25 mouse cellular contexts compared by ENCODE assay signal in the genomic region with DNA sequence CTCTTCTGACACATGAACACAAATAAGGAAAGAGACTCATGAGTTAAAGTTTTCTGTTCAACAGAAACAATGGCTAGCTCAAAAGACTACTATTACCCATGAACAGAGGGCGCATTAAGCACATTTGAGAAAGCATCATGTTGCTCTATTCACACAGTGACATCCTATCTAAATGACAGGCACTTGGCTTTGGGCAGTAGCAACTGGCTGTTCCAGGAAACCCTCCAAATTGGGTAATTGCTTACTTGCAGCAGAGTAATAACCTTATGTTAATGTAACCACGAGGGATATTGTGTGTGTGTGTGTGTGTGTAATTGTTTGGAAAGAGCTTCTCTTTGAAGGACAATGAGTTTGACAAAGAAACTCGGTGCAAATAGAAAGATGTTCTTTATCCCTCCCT. TPM values are rescaled to one million over a fixed set of nuclear protein-coding genes. Genes with fewer than 3 reads are reported as not detected.
DNase-seq lines count a peak whose midpoint lies in the region; ATAC-seq and TF ChIP-seq lines count a peak whose summit lies in the region.
"Had no signal": no experiment of that assay in that cellular context is flagged by ENCODE, and none has a peak within 500 bp of the region (broad histone marks: within the 10 kb centered on the region; RNA-seq: fewer than 3 reads in every experiment).

No protein-coding gene starts in this region.

- TF ChIP-seq EP300 in lung, postnatal 0 days (IDR thresholded peaks at IDR 0.05) = no peak

- no peaks in the 10 kb centered on the region for H3K36me3 ChIP-seq in hindbrain, embryonic 16.5 days (ENCODE audit: control insufficient read depth, insufficient read depth, low read length)
- no peaks in the 10 kb centered on the region for H3K36me3 ChIP-seq in hindbrain, embryonic 13.5 days
- H3K36me3 ChIP-seq in lung, postnatal 0 days (ENCODE audit: insufficient read depth, low read length) = no peaks in the 10 kb centered on the region
- H3K36me3 ChIP-seq in forebrain, postnatal 0 days (ENCODE audit: insufficient read depth) = no peaks in the 10 kb centered on the region
- H3K36me3 ChIP-seq: G1E; heart, embryonic 13.5 days; limb, embryonic 12.5 days; stomach, embryonic 15.5 days had no signal

- no peak for TF ChIP-seq CTCF in lung, postnatal 0 days (IDR thresholded peaks at IDR 0.05)
- no peak for TF ChIP-seq CTCF in forebrain, postnatal 0 days (IDR thresholded peaks at IDR 0.05; ENCODE audit: low read depth)

- ATAC-seq in hindbrain, embryonic 16.5 days = peak; percentile 71; the same call in 1 of the 2 replicates
- no peak for ATAC-seq in hindbrain, embryonic 13.5 days (ENCODE audit: low FRiP score)
- ATAC-seq in lung, postnatal 0 days = no peak; the same call in 1 of the 2 replicates
- ATAC-seq in forebrain, postnatal 0 days = peak; percentile 88
- ATAC-seq: inflammation-experienced regulatory T-cells, adult 6 months had no signal

- H3K9ac ChIP-seq in hindbrain, embryonic 16.5 days (ENCODE audit: low read depth, low read length) = no peak overlapping the region
- no peak overlapping the region for H3K9ac ChIP-seq in hindbrain, embryonic 13.5 days
- no peak overlapping the region for H3K9ac ChIP-seq in lung, postnatal 0 days (replicated peaks; ENCODE audit: low read depth)
- no peak overlapping the region for H3K9ac ChIP-seq in forebrain, postnatal 0 days
- H3K9ac ChIP-seq: heart, embryonic 13.5 days; limb, embryonic 12.5 days; liver, embryonic 14.5 days; stomach, embryonic 15.5 days had no signal

- DNase-seq in cerebellum, adult 9-10 months = peak; percentile 6
- no peak for DNase-seq in cerebellum, adult 8-10 months
- DNase-seq in lung, postnatal 0 days (ENCODE audit: low spot score) = peak; percentile 48
- no peak for DNase-seq in lung, postnatal 14 days
- peak; percentile 42 for DNase-seq in forebrain, postnatal 0 days
- no peak for DNase-seq in frontal cortex, postnatal 14 days (ENCODE audit: low spot score in 2 of 2)
- DNase-seq: adrenal gland, postnatal 14 days; gastrocnemius, postnatal 14 days; heart, adult 18-20 months; kidney, adult 2 months; kidney, postnatal 14 days; retina, postnatal 1 day; thymus, adult 18-20 months; thymus, postnatal 4 days had no signal

- WGBS in hindbrain, embryonic 16.5 days = 46% methylated on average over 3 of the region's 3 CpGs
- 54% methylated on average over 3 of the region's 3 CpGs for WGBS in hindbrain, embryonic 13.5 days
- 63% methylated on average over 3 of the region's 3 CpGs for WGBS in lung, postnatal 0 days
- WGBS in forebrain, postnatal 0 days = 28% methylated on average over 3 of the region's 3 CpGs

- H3K27ac ChIP-seq in hindbrain, embryonic 16.5 days (ENCODE audit: low read depth, low read length) = no peak overlapping the region
- H3K27ac ChIP-seq in hindbrain, embryonic 13.5 days = no peak overlapping the region
- no peak overlapping the region for H3K27ac ChIP-seq in lung, postnatal 0 days (ENCODE audit: low read length)
- H3K27ac ChIP-seq in forebrain, postnatal 0 days (ENCODE audit: low read depth, low read length) = no peak overlapping the region
- H3K27ac ChIP-seq: heart, embryonic 13.5 days; limb, embryonic 12.5 days; liver, embryonic 14.5 days; stomach, embryonic 15.5 days had no signal

- H3K4me3 ChIP-seq in hindbrain, embryonic 16.5 days (ENCODE audit: low read length) = no peak overlapping the region
- no peak overlapping the region for H3K4me3 ChIP-seq in hindbrain, embryonic 13.5 days
- no peak overlapping the region for H3K4me3 ChIP-seq in lung, postnatal 0 days (ENCODE audit: low read depth, low read length)
- no peak overlapping the region for H3K4me3 ChIP-seq in forebrain, postnatal 0 days (ENCODE audit: low read depth, low read length)
- H3K4me3 ChIP-seq: erythroblast, embryonic 14.5 days; heart, embryonic 13.5 days; limb, embryonic 12.5 days; stomach, embryonic 15.5 days had no signal

- no peaks in the 10 kb centered on the region for H3K9me3 ChIP-seq in hindbrain, embryonic 16.5 days (ENCODE audit: control insufficient read depth, low read length)
- H3K9me3 ChIP-seq in hindbrain, embryonic 13.5 days = no peaks in the 10 kb centered on the region
- no peaks in the 10 kb centered on the region for H3K9me3 ChIP-seq in lung, postnatal 0 days (ENCODE audit: low read length)
- no peaks in the 10 kb centered on the region for H3K9me3 ChIP-seq in forebrain, postnatal 0 days (ENCODE audit: low read length)
- H3K9me3 ChIP-seq: heart, embryonic 13.5 days; limb, embryonic 12.5 days; stomach, embryonic 15.5 days had no signal

- no peaks in the 10 kb centered on the region for H3K4me1 ChIP-seq in hindbrain, embryonic 16.5 days (ENCODE audit: control insufficient read depth, insufficient read depth, low read depth, low read length)
- H3K4me1 ChIP-seq in hindbrain, embryonic 13.5 days (replicated peaks) = no peaks in the 10 kb centered on the region
- H3K4me1 ChIP-seq in lung, postnatal 0 days (ENCODE audit: insufficient read depth, low read depth, low read length) = no peaks in the 10 kb centered on the region
- no peaks in the 10 kb centered on the region for H3K4me1 ChIP-seq in forebrain, postnatal 0 days (ENCODE audit: insufficient read depth)
- H3K4me1 ChIP-seq: heart, embryonic 13.5 days; limb, embryonic 12.5 days; stomach, embryonic 15.5 days had no signal

- no peaks in the 10 kb centered on the region for H3K27me3 ChIP-seq in hindbrain, embryonic 16.5 days (replicated peaks; ENCODE audit: control insufficient read depth, insufficient read depth, low read length)
- H3K27me3 ChIP-seq in hindbrain, embryonic 13.5 days = no peaks in the 10 kb centered on the region
- H3K27me3 ChIP-seq in lung, postnatal 0 days (replicated peaks; ENCODE audit: insufficient read depth, low read length) = no peaks in the 10 kb centered on the region
- H3K27me3 ChIP-seq in forebrain, postnatal 0 days (ENCODE audit: insufficient read depth, low read length) = no peaks in the 10 kb centered on the region
- H3K27me3 ChIP-seq: heart, embryonic 13.5 days; limb, embryonic 12.5 days; stomach, embryonic 15.5 days had no signal

- no peak overlapping the region for H3K4me2 ChIP-seq in hindbrain, embryonic 16.5 days (ENCODE audit: low read length)
- H3K4me2 ChIP-seq in hindbrain, embryonic 13.5 days = no peak overlapping the region
- H3K4me2 ChIP-seq in lung, postnatal 0 days (replicated peaks; ENCODE audit: low read depth, low read length) = no peak overlapping the region
- H3K4me2 ChIP-seq in forebrain, postnatal 0 days (ENCODE audit: low read depth) = no peak overlapping the region
- H3K4me2 ChIP-seq: heart, embryonic 13.5 days; limb, embryonic 12.5 days; stomach, embryonic 15.5 days had no signal

RNA-seq across cellular contexts. Expression of gene Acss3, which starts 29.0 kb away (rescaled TPM):
- polyA plus RNA-seq in hindbrain, embryonic 16.5 days (2015; fragmentation: Nextera tagmentation; extraction: Ambion mirVana) = 1.2 and 1.3 TPM in 2 replicates
- polyA plus RNA-seq in hindbrain, embryonic 13.5 days (2015; fragmentation: Nextera tagmentation; extraction: Ambion mirVana) = 1.6 and 2.0 TPM in 2 replicates
- polyA plus RNA-seq in lung, postnatal 0 days (2015; fragmentation: Nextera tagmentation; extraction: Ambion mirVana) = 6.3 and 6.9 TPM in 2 replicates
- total RNA-seq in forebrain, postnatal 0 days (2014; rRNA removed) = 1.6 and 2.2 TPM in 2 replicates
- polyA plus RNA-seq in forebrain, postnatal 0 days (2015; fragmentation: Nextera tagmentation; extraction: Ambion mirVana) = 0.40 and 0.57 TPM in 2 replicates
- total RNA-seq: common myeloid progenitor, adult 5-6 weeks; megakaryocyte-erythroid progenitor cell, adult 5-6 weeks had no signal
- polyA plus RNA-seq: erythroblast, embryonic 14.5 days; G1E; inflammation-experienced regulatory T-cells, adult 6 months had no signal

Comparison
In these comparisons a context has a peak if more than half of its experiments do, and no peak if none do; other contexts are left out.
1. DNase-seq: peak in cerebellum, adult 9-10 months (single experiment), lung, postnatal 0 days (single experiment) and forebrain, postnatal 0 days (single experiment); none in cerebellum, adult 8-10 months (single experiment), lung, postnatal 14 days (single experiment) and frontal cortex, postnatal 14 days (0 of 2).
2. ATAC-seq: peak in hindbrain, embryonic 16.5 days (single experiment) and forebrain, postnatal 0 days (single experiment); none in hindbrain, embryonic 13.5 days (single experiment) and lung, postnatal 0 days (single experiment).